Mouse (Mus musculus): Measurements from ENCODE around the gene Tnni2. TPM values are rescaled to one million over a fixed set of nuclear protein-coding genes. Genes with fewer than 3 reads are reported as not detected.

Tnni2 gene
- polyA plus RNA-seq, 3 experiments from 2014 or later: not detected

GRCm38 (mm10) chr7:142430160-142430678, 11.4 kb upstream of the Tnni2 start:
- no peak for ATAC-seq

- no peak for ATAC-seq
Measured at GRCm38 (mm10) chr7:142431106-142431505, 10.5 kb upstream of the Tnni2 start.

- ATAC-seq: no peak
Measured at GRCm38 (mm10) chr7:142433623-142434022, 8.0 kb upstream of the Tnni2 start.

GRCm38 (mm10) chr7:142434137-142434865, 7.3 kb upstream of the Tnni2 start, which contains the start of gene Syt8:
Gene Syt8 (plus strand): TSS chr7:142434850.
- no peak for ATAC-seq

- ATAC-seq: peak; percentile 63
Measured at GRCm38 (mm10) chr7:142435524-142435923, 6.1 kb upstream of the Tnni2 start.

- no peak for ATAC-seq
Measured at GRCm38 (mm10) chr7:142437324-142437723, 4.3 kb upstream of the Tnni2 start.

- no peak for ATAC-seq
Measured at GRCm38 (mm10) chr7:142439966-142440365, 1.6 kb upstream of the Tnni2 start.

- ATAC-seq: no peak
Measured at GRCm38 (mm10) chr7:142440657-142441114, 922 bp upstream of the Tnni2 start.

- ATAC-seq: no peak
Measured at GRCm38 (mm10) chr7:142442081-142442907, 686 bp downstream of the Tnni2 start.

GRCm38 (mm10) chr7:142442908-142443420, 1.4 kb downstream of the Tnni2 start:
- ATAC-seq: no peak

GRCm38 (mm10) chr7:142443474-142443873, 1.9 kb downstream of the Tnni2 start:
- no peak for ATAC-seq

- no peak for ATAC-seq
Measured at GRCm38 (mm10) chr7:142444171-142444570, 2.6 kb downstream of the Tnni2 start.

GRCm38 (mm10) chr7:142445324-142445723, 3.7 kb downstream of the Tnni2 start:
- ATAC-seq: no peak

- ATAC-seq: no peak
Measured at GRCm38 (mm10) chr7:142446264-142446663, 4.7 kb downstream of the Tnni2 start.

- no peak for ATAC-seq
Measured at GRCm38 (mm10) chr7:142449038-142449617, 7.5 kb downstream of the Tnni2 start.

- no peak for ATAC-seq
Measured at GRCm38 (mm10) chr7:142454706-142455105, 13.1 kb downstream of the Tnni2 start.

- no peak for ATAC-seq
Measured at GRCm38 (mm10) chr7:142455251-142455650, 13.6 kb downstream of the Tnni2 start.

- no peak for ATAC-seq
Measured at GRCm38 (mm10) chr7:142456806-142457205, 15.2 kb downstream of the Tnni2 start.

GRCm38 (mm10) chr7:142457227-142457811, 15.7 kb downstream of the Tnni2 start:
- ATAC-seq: no peak

- ATAC-seq: no peak
Measured at GRCm38 (mm10) chr7:142458026-142458425, 16.4 kb downstream of the Tnni2 start.

GRCm38 (mm10) chr7:142458676-142459298, 17.2 kb downstream of the Tnni2 start:
- ATAC-seq: no peak

GRCm38 (mm10) chr7:142459299-142459691, 17.7 kb downstream of the Tnni2 start:
- no peak for ATAC-seq

Data from inflammation-experienced regulatory T-cells, adult 6 months (primary cell).